In genomic region chr5:140418489-140419441, GRCm38 (mm10) we compare ENCODE assay signal across 8 mouse cellular contexts. TPM values are rescaled to one million over a fixed set of nuclear protein-coding genes. Genes with fewer than 3 reads are reported as not detected.
DNase-seq lines count a peak whose midpoint lies in the region; ATAC-seq and TF ChIP-seq lines count a peak whose summit lies in the region.

TSS of gene Eif3b (plus strand) at chr5:140419328.

- peaks cover 24% of the 10 kb centered on the region for H3K4me1 ChIP-seq in embryonic facial prominence, embryonic 13.5 days
- peaks cover 11% of the 10 kb centered on the region for H3K4me1 ChIP-seq in kidney, adult 2 months (ENCODE audit: control insufficient read depth, insufficient read depth, low read length)
- H3K4me1 ChIP-seq in limb, embryonic 12.5 days (replicated peaks) = peaks cover 20% of the 10 kb centered on the region
- peaks cover 29% of the 10 kb centered on the region for H3K4me1 ChIP-seq in midbrain, embryonic 15.5 days
- peaks cover 10% of the 10 kb centered on the region for H3K4me1 ChIP-seq in spleen, adult 2 months (ENCODE audit: control insufficient read depth, insufficient read depth, insufficient read length)

- H3K4me3 ChIP-seq in embryonic facial prominence, embryonic 13.5 days = peak within 1 kb of the TSS; percentile 100
- peak within 1 kb of the TSS; percentile 98 for H3K4me3 ChIP-seq in kidney, adult 2 months (ENCODE audit: insufficient read depth, low read depth, low read length)
- peak within 1 kb of the TSS; percentile 100 for H3K4me3 ChIP-seq in limb, embryonic 12.5 days (replicated peaks)
- peak within 1 kb of the TSS; percentile 80 for H3K4me3 ChIP-seq in midbrain, embryonic 15.5 days
- peak within 1 kb of the TSS; percentile 97 for H3K4me3 ChIP-seq in spleen, adult 2 months (ENCODE audit: extremely low read depth, insufficient read depth, insufficient read length)

- TF ChIP-seq CTCF in kidney, adult 2 months (conservative IDR thresholded peaks at IDR 0.05; ENCODE audit: insufficient read depth, insufficient read length, low read depth, low read length) = 0 out of 2 replicates have a peak, but pooled peaks have one; percentile 0
- no peak for TF ChIP-seq CTCF in spleen, adult 2 months (IDR thresholded peaks at IDR 0.05; ENCODE audit: extremely low read depth, insufficient read depth, insufficient read length, insufficient replicate concordance)

- H3K27me3 ChIP-seq in embryonic facial prominence, embryonic 13.5 days = no peaks in the 10 kb centered on the region
- no peaks in the 10 kb centered on the region for H3K27me3 ChIP-seq in kidney, adult 2 months (replicated peaks; ENCODE audit: control insufficient read depth, insufficient read depth, low read length)
- H3K27me3 ChIP-seq in limb, embryonic 12.5 days = no peaks in the 10 kb centered on the region
- no peaks in the 10 kb centered on the region for H3K27me3 ChIP-seq in midbrain, embryonic 15.5 days (replicated peaks)
- H3K27me3 ChIP-seq in spleen, adult 2 months (ENCODE audit: control insufficient read depth, insufficient read depth, low read length) = no peaks in the 10 kb centered on the region

- peak; percentile 90 for DNase-seq in 3134 (ENCODE audit: extremely low read depth, insufficient read length, low spot score)
- peak; percentile 92 for DNase-seq in adrenal gland, postnatal 36 days
- DNase-seq in heart, adult 18-20 months = peak; percentile 92 to 93
- DNase-seq in kidney, adult 2 months = peak; percentile 93
- peak; percentile 89 to 93 for DNase-seq in spleen, adult 2 months (ENCODE audit: low read depth in 1 of 2, low spot score in 2 of 2)

- WGBS in embryonic facial prominence, embryonic 13.5 days = under 1% methylated on average over 65 of the region's 65 CpGs
- WGBS in kidney, adult 2 months = under 1% methylated on average over 65 of the region's 65 CpGs
- WGBS in limb, embryonic 12.5 days = under 1% methylated on average over 65 of the region's 65 CpGs
- WGBS in midbrain, embryonic 15.5 days = under 1% methylated on average over 65 of the region's 65 CpGs
- WGBS in spleen, adult 2 months = under 1% methylated on average over 65 of the region's 65 CpGs

- H3K9me3 ChIP-seq in embryonic facial prominence, embryonic 13.5 days = no peaks in the 10 kb centered on the region
- no peaks in the 10 kb centered on the region for H3K9me3 ChIP-seq in limb, embryonic 12.5 days
- H3K9me3 ChIP-seq in midbrain, embryonic 15.5 days = no peaks in the 10 kb centered on the region

- peak; percentile 59 for TF ChIP-seq POLR2A in kidney, adult 2 months (IDR thresholded peaks at IDR 0.05; ENCODE audit: low read depth, low read length)
- TF ChIP-seq POLR2A in spleen, adult 2 months (IDR thresholded peaks at IDR 0.05; ENCODE audit: low read depth, low read length) = peak; percentile 74

- H3K27ac ChIP-seq in embryonic facial prominence, embryonic 13.5 days = peak within 1 kb of the TSS; percentile 98
- H3K27ac ChIP-seq in kidney, adult 2 months (ENCODE audit: insufficient read depth, low read depth, low read length) = peak within 1 kb of the TSS; percentile 80
- peak within 1 kb of the TSS; percentile 97 for H3K27ac ChIP-seq in limb, embryonic 12.5 days
- H3K27ac ChIP-seq in midbrain, embryonic 15.5 days = peak within 1 kb of the TSS; percentile 94
- peak within 1 kb of the TSS; percentile 95 for H3K27ac ChIP-seq in spleen, adult 2 months (ENCODE audit: insufficient read depth, low read length)

- H3K9ac ChIP-seq in embryonic facial prominence, embryonic 13.5 days = peak within 1 kb of the TSS; percentile 97
- peak within 1 kb of the TSS; percentile 95 for H3K9ac ChIP-seq in limb, embryonic 12.5 days (replicated peaks)
- H3K9ac ChIP-seq in midbrain, embryonic 15.5 days = peak within 1 kb of the TSS; percentile 87

- peaks cover 17% of the 10 kb centered on the region for H3K36me3 ChIP-seq in embryonic facial prominence, embryonic 13.5 days
- H3K36me3 ChIP-seq in kidney, adult 2 months (ENCODE audit: control insufficient read depth, insufficient read depth, low read length) = no peaks in the 10 kb centered on the region
- H3K36me3 ChIP-seq in limb, embryonic 12.5 days = peaks cover 16% of the 10 kb centered on the region
- no peaks in the 10 kb centered on the region for H3K36me3 ChIP-seq in midbrain, embryonic 15.5 days (replicated peaks)
- H3K36me3 ChIP-seq in spleen, adult 2 months (ENCODE audit: control insufficient read depth, insufficient read depth, low read length) = no peaks in the 10 kb centered on the region

- ATAC-seq in embryonic facial prominence, embryonic 13.5 days (ENCODE audit: insufficient number of reproducible peaks, insufficient read depth, low FRiP score, low TSS enrichment, low read depth) = peak; percentile 82
- peak; percentile 91 for ATAC-seq in limb, embryonic 12.5 days (ENCODE audit: insufficient number of reproducible peaks, insufficient read depth, low FRiP score, low TSS enrichment, low read depth)
- peak; percentile 93 for ATAC-seq in midbrain, embryonic 15.5 days (replicated peaks)

- H3K4me2 ChIP-seq in embryonic facial prominence, embryonic 13.5 days = peak within 1 kb of the TSS; percentile 84
- H3K4me2 ChIP-seq in limb, embryonic 12.5 days = peak within 1 kb of the TSS; percentile 88
- peak within 1 kb of the TSS; percentile 82 for H3K4me2 ChIP-seq in midbrain, embryonic 15.5 days

RNA-seq across cellular contexts. Expression of gene Eif3b, which starts in this region (rescaled TPM):
- total RNA-seq in adrenal gland, postnatal 36 days (2021) = 100 to 1,000 TPM; 175 to 197 TPM
- 129 and 131 TPM in 2 replicates for polyA plus RNA-seq in embryonic facial prominence, embryonic 13.5 days (2015; fragmentation: Nextera tagmentation; extraction: Ambion mirVana)
- total RNA-seq in heart, adult 18-20 months (2021) = 10 to 100 TPM; 97.4 to 97.6 TPM
- 73.5 and 76.0 TPM in 2 replicates for polyA plus RNA-seq in kidney, adult 2 months (2012; rRNA removed)
- polyA plus RNA-seq in limb, embryonic 12.5 days (2016; fragmentation: Nextera tagmentation; extraction: Ambion mirVana) = 187 and 189 TPM in 2 replicates
- polyA plus RNA-seq in midbrain, embryonic 15.5 days (2015; fragmentation: Nextera tagmentation; extraction: Ambion mirVana) = 78.4 and 91.4 TPM in 2 replicates
- polyA plus RNA-seq in spleen, adult 2 months (2012; rRNA removed) = 72.1 and 74.3 TPM in 2 replicates

Comparison
In these comparisons a context has a peak if more than half of its experiments do, and no peak if none do; other contexts are left out.
1. Peak in every context shown above with its lines: DNase-seq, ATAC-seq, H3K4me3 ChIP-seq and H3K27ac ChIP-seq.